Mouse (Mus musculus): ENCODE results near the gene Myo19. TPM values are rescaled to one million over a fixed set of nuclear protein-coding genes. Genes with fewer than 3 reads are reported as not detected.

Myo19 gene
- total RNA-seq, 2 experiments from 2014 or later: 10.6 to 10.7 TPM

DNA sequence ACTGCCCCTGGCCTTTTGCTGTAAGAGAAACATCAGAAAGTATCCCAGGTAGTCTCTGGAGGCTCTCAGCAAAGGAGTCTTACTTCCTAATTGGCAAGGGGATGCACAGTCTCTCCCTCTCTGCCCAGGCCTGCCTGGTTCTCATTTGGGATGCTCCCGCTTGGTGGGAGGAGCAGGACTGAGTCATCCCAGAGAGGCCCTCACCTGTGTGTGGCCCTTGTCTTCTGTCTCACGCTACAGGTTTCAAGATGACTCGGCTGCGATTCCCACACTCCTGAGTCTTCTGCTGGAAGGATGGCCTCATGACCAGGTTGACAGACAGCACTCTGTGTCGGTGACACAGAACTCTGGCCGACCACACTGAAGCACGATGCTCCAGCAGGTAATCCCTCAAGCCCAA lies 2.4 kb downstream of the Myo19 start:
- no peak for DNase-seq
- intact Hi-C loops (cut with DNase I): no loop called here

GRCm38 (mm10) chr11:84885238-84885637 lies 5.3 kb downstream of the Myo19 start:
- DNase-seq: no peak
- intact Hi-C loops (cut with DNase I): no loop called here

- no peak for DNase-seq
- intact Hi-C loops (cut with DNase I): no loop called here
Measured at GRCm38 (mm10) chr11:84886236-84886635, 6.3 kb downstream of the Myo19 start.

- intact Hi-C loops (cut with DNase I): no loop called here
- DNase-seq: no peak
Measured at GRCm38 (mm10) chr11:84886767-84887511, 7.0 kb downstream of the Myo19 start.

DNA sequence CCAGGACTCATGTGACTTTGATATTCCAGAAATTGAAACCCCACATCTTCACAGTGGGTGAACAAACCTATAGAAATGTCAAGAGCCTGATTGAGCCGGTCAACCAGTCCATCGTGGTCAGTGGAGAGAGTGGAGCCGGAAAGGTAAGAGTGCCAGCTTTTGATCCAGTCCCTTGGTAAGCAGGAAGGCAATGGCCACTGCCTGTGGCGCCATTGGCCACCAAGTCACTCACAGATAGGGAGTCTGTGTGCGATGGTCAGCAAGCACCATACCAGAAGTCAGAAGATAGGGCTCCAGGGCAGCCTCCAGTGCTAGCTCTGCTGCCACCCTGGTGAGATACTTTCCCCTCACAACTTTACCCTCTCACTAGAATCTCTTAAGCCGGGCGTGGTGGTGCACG lies 8.1 kb downstream of the Myo19 start:
- intact Hi-C loops (cut with DNase I): no loop called here
- no peak for DNase-seq

- no peak for DNase-seq
- intact Hi-C loops (cut with DNase I): no loop called here
Measured at GRCm38 (mm10) chr11:84889492-84889891, 9.5 kb downstream of the Myo19 start.

GRCm38 (mm10) chr11:84891705-84892104 lies 11.8 kb downstream of the Myo19 start:
- no peak for DNase-seq
- intact Hi-C loops (cut with DNase I): no loop called here

- no peak for DNase-seq
- intact Hi-C loops (cut with DNase I): no loop called here
Measured at GRCm38 (mm10) chr11:84893113-84893512, 13.2 kb downstream of the Myo19 start.

GRCm38 (mm10) chr11:84904597-84905144 lies 24.7 kb downstream of the Myo19 start:
- no peak for DNase-seq
- intact Hi-C loops (cut with DNase I): no loop called here

GRCm38 (mm10) chr11:84907081-84907480 lies 27.1 kb downstream of the Myo19 start:
- intact Hi-C loops (cut with DNase I): no loop called here

DNA sequence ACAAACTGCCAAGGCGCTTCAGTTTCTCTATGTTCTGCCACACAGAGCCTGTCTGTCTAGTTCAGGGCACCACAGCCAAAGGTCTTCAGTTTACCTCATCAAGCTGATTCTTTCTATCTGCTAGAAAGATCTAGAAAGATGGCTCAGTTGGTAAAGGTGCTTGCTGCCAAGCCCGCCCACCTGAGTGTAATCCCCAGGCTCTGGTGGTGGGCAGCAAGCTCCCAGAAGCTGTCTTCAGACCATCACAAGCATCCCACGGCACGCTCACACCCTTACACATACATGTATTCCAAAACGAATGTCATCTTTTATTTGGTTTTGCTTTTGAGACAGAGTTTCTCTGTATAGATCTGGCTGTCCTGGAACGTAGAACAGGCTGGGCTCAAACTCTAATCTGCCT lies 28.5 kb downstream of the Myo19 start:
- DNase-seq: no peak
- intact Hi-C loops (cut with DNase I): no loop called here

More at GRCm38 (mm10) chr11:84907081-84907480, 27.1 kb downstream of the Myo19 start:
- no peak for DNase-seq

DNA sequence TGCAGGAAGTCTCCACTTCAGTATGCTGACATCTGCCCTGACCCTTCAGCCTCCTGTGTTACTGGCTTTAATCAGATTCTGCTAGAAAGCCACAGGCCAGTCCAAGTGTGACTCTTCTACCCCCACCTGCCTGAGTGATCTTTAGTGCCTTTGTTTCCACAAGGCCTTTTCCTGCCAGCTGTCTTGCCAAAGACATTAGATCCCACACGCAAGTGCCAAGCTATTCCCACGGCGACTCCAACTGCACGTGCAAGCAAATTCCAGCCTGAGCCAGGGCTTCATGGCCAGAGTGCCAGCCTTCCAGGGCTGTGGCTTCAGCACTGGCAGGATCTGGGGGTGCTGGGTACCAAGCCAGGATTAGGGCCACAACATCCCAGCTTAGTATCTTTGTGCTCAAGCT lies 30.5 kb downstream of the Myo19 start:
- intact Hi-C loops (cut with DNase I): no loop called here

DNA sequence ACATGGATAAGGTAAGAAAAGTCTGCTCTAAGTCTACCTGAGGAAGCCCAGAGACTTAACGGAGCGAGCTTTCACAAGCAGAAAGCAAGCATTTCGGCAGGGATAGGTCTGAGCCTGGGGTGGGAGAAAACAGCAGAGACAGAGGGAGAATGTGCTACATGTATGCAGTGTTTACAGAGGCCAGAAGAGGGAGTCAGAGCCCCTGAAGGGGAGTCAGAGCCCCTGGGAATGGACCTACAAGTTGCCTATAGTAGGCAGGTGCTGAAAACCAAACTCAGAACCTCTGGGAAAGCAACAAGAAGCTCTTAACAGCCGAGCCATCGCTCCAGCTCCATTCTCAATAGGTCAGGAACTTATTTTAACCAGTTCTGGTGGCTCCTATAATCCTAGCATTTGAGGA lies 34.7 kb downstream of the Myo19 start:
- intact Hi-C loops (cut with DNase I): no loop called here
- no peak for DNase-seq

More for the DNA sequence above, 30.5 kb downstream of the Myo19 start:
- DNase-seq: no peak

GRCm38 (mm10) chr11:84916053-84916702 lies 36.2 kb downstream of the Myo19 start, which contains the start of gene Znhit3:
TSS of gene Znhit3 (minus strand) at chr11:84916366.
- peak; percentile 76 to 87 for DNase-seq
- intact Hi-C loops (cut with DNase I): no loop called here

DNA sequence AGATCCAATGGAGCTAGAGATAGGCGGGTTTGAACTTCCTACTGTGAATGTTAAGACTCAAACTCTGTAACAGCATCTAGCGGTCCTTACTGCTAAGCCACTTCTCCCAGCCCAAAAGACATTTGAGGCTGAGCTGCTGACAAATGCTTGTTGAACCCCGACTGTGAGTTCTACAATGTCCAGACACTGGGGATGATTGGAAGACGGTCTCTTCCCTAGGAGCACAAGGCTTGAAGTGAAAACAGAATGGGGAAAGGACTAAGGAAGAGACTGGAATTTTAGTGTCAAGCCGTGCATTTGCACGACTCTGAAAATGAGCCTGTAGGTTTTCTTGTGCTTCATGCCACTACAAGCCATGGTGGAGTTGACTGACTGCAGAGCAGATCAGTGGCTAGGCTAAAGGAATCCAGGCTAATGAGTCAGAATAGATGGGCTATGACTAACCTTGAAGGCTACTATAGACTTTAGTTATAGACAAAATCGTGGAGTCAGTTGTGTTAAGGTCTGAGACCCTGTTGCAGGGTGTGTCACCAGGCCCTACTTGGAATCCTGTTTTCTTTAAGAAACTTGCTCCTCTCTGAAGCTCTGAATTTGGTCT lies 36.9 kb downstream of the Myo19 start:
- intact Hi-C loops (cut with DNase I): no loop called here
- DNase-seq: no peak

- intact Hi-C loops (cut with DNase I): loop anchor here (1.0 kb wide), 2 partner anchors 60 to 265 kb away; no protein-coding TSS in a partner anchor
- peak; percentile 89 to 94 for DNase-seq
Measured at GRCm38 (mm10) chr11:84918425-84918824, 38.5 kb downstream of the Myo19 start.

DNA sequence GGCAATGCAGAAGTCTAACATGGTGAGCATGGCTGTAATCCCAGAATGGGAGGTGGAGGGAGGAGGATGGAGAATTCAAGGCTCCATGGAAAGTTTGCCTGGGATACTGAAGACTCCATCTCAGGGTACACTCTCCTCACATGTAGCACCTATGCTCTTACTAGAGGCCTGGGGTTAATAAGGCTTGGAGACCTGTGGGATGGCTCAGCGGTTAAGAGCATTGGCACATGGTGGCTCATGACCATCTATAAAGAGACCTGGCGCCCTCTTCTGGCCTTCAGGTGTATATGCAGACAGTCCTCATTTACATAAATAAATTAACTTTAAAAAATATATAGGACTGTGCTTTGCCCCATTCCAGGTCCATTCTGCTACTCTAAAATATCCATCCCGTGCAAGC lies 39.3 kb downstream of the Myo19 start:
- DNase-seq: peak; percentile 17 to 43
- intact Hi-C loops (cut with DNase I): no loop called here

GRCm38 (mm10) chr11:84919951-84920350 lies 40.0 kb downstream of the Myo19 start:
- DNase-seq: no peak
- intact Hi-C loops (cut with DNase I): no loop called here

- intact Hi-C loops (cut with DNase I): no loop called here
- no peak for DNase-seq
Measured at GRCm38 (mm10) chr11:84920981-84921380, 41.0 kb downstream of the Myo19 start.

GRCm38 (mm10) chr11:84932261-84932660 lies 52.3 kb downstream of the Myo19 start:
- no peak for DNase-seq

DNA sequence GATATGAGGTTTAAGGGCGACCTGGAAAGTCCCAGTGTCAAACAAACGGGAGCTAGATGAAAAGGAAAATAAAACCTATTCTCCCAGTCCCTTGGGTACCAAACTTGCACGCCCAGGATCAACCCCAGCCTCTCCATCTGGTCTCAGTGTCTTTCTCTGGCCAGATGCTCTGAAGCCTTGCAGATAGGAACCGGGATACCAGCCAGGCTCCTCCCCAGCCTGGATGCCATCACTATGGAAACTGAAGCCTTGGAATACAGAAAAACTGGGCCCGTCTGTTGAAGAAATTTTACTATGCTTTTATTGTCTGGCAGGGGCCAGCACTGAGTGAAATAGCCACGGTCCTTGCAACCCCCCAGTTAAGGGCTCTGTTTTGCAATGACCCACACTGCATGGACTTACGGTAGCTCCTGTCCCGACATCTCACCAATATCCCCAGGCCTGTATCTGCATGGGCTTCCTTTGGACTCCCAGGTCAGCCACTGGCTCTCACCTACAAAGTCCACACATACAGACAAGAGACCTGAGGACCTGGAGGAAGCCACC lies 59.6 kb downstream of the Myo19 start:
- no peak for DNase-seq
- intact Hi-C loops (cut with DNase I): loop anchor here (5.0 kb wide), 1 partner anchor 38 kb away; no protein-coding TSS in a partner anchor

More at GRCm38 (mm10) chr11:84932261-84932660, 52.3 kb downstream of the Myo19 start:
- intact Hi-C loops (cut with DNase I): no loop called here

Measured in heart, postnatal 14 days (tissue).